Mouse (Mus musculus) forebrain, embryonic 13.5 days (tissue): ENCODE results near the gene Zfp319. TPM values are rescaled to one million over a fixed set of nuclear protein-coding genes. Genes with fewer than 3 reads are reported as not detected.

Experiments
- ATAC-seq: fragments of 200-750 bp; cut with Nextera tagmentation; 2 replicates; pipeline ENCODE4 v1.8.0; 2017
- H3K27ac ChIP-seq: fragments of 300-500 bp; sonication (generic); 2 replicates; pipeline ENCODE4 v1.5.1; 2015; ENCODE audit warnings: inconsistent platforms, mild to moderate bottlenecking, moderate library complexity
- H3K27me3 ChIP-seq: fragments of 300-500 bp; sonication (generic); 2 replicates; pipeline ENCODE4 v1.6.1; 2015; ENCODE audit warnings: mild to moderate bottlenecking, inconsistent platforms
- H3K36me3 ChIP-seq: fragments of 300-500 bp; sonication (generic); 2 replicates; pipeline ENCODE4 v1.6.1; 2015; ENCODE audit warnings: mild to moderate bottlenecking, inconsistent platforms; ENCODE audit not compliant: poor library complexity, severe bottlenecking
- H3K4me1 ChIP-seq: fragments of 300-500 bp; sonication (generic); 2 replicates; pipeline ENCODE4 v1.6.1; 2015; ENCODE audit warnings: inconsistent platforms
- H3K4me2 ChIP-seq: fragments of 300-500 bp; sonication (generic); 2 replicates; pipeline ENCODE4 v1.6.1; 2015; ENCODE audit warnings: inconsistent platforms, mild to moderate bottlenecking, moderate library complexity
- H3K4me3 ChIP-seq: fragments of 300-500 bp; sonication (generic); 2 replicates; pipeline ENCODE4 v1.5.1; 2015; ENCODE audit warnings: mild to moderate bottlenecking, inconsistent platforms
- H3K9ac ChIP-seq: fragments of 300-500 bp; sonication (generic); 2 replicates; pipeline ENCODE4 v1.6.1; 2015; ENCODE audit warnings: mild to moderate bottlenecking, inconsistent platforms
- H3K9me3 ChIP-seq: fragments of 300-500 bp; sonication (generic); replicated peaks from 2 replicates; pipeline ENCODE4 v1.6.1; 2016; ENCODE audit warnings: inconsistent platforms
- WGBS: fragments of 180-500 bp; shearing (Covaris S2); methylation state at CpG from one replicate; pipeline ENCODE4 v1.1.7; 2015; 5-methylcytosine and 5-hydroxymethylcytosine counted together
- polyA plus RNA-seq: library from polyadenylated mRNA; unstranded; fragments of >200 nt; fragmentation: Nextera tagmentation; extraction: Ambion mirVana; gene quantifications from 2 replicates; pipeline ENCODE4 v1.2.1, GENCODE M21; 2015

Zfp319 gene
- polyA plus RNA-seq, 1 experiment from 2014 or later, result 15.3 TPM

DNA sequence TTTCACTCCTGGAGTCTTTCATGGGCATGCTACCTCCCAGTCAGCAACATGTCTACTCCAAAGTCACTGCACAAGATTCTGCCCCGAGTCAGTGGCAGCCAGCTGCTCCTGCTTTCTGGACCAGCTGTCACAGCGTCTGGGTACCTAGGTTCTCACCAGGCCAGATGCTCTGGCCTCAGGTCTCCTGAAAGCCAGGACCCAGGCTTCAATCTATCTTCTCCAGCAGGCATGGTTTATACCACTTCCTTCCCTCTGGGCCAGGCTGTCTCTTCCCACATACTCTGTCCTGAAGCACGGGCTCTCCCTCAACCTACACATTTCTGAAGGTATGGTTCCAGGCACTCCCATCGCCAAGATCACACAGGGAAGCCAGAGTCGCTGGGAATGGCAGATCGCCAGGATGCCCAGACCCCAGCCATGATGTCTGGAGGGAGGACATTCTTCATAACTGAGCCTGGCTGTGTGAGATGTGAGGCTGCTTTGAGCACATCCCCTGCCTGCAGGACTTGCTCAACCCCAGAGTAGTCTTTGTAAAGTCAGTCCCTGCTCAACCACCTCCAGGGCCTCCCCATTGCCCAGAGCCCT is 42.6 kb downstream of the Zfp319 start:
- Histone ChIP-seq H3K9me3 (no peaks in the 10 kb centered on the region), H3K36me3 (no peaks in the 10 kb centered on the region), H3K27ac (no peak overlapping the region), H3K9ac (no peak overlapping the region), H3K4me1 (peaks cover 11% of the 10 kb centered on the region; the same call in 1 of the 2 replicates), H3K4me3 (no peak overlapping the region), H3K27me3 (no peaks in the 10 kb centered on the region), H3K4me2 (no peak overlapping the region)
- ATAC-seq, result no peak
- WGBS, result 75% methylated on average over 6 of the region's 6 CpGs

DNA sequence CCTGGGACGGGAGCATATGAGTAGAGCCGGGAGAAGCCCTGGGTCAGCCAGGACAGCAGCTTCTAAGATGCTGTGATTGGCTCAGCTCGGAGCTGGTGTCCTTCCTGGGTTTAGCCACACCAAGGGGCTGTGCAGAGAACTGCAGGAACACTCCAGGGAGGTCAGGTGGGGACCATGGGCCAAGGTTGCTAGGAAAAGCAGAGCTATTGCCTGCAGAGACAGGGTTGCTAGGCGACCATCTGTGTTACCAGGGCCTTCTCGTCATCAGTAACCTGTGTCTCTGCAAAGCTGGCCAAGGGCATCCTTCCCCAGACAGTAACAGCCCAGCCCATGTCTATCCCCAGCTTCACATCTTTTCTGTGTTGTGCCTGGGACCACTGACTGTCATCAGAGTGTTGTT is 50.3 kb downstream of the Zfp319 start:
- no peak overlapping the region for H3K4me2 ChIP-seq
- no peaks in the 10 kb centered on the region for H3K27me3 ChIP-seq
- no peak overlapping the region for H3K4me3 ChIP-seq
- no peaks in the 10 kb centered on the region for H3K36me3 ChIP-seq
- H3K27ac ChIP-seq, result no peak overlapping the region
- H3K9me3 ChIP-seq, result no peaks in the 10 kb centered on the region; the same call in 1 of the 2 replicates
- H3K4me1 ChIP-seq, result peaks cover 6% of the 10 kb centered on the region; the same call in 1 of the 2 replicates
- no peak overlapping the region for H3K9ac ChIP-seq
- no peak for ATAC-seq
- 52% methylated on average over 5 of the region's 5 CpGs for WGBS

Other genes with a start within 250 kb of the Zfp319 start
- 8.2 and 8.3 TPM in 2 replicates for gene Kifc3, start 129.1 kb downstream of the Zfp319 start, polyA plus RNA-seq
- 0.43 and 0.57 TPM in 2 replicates for gene Cngb1, start 25.4 kb downstream of the Zfp319 start, polyA plus RNA-seq
- gene Tepp, start 21.4 kb downstream of the Zfp319 start, polyA plus RNA-seq, result 0.39 and 1.1 TPM in 2 replicates
- 43.7 and 45.8 TPM in 2 replicates for gene Usb1, start 334 bp upstream of the Zfp319 start, polyA plus RNA-seq
- gene Mmp15, start 20.3 kb upstream of the Zfp319 start, polyA plus RNA-seq, result 10.9 and 11.2 TPM in 2 replicates
- gene Cfap20, start 102.9 kb upstream of the Zfp319 start, polyA plus RNA-seq, result 144 and 148 TPM in 2 replicates
- 11.7 and 12.7 TPM in 2 replicates for gene Csnk2a2, start 158.1 kb upstream of the Zfp319 start, polyA plus RNA-seq
- 1.2 and 1.6 TPM in 2 replicates for gene Ccdc113, start 202.1 kb upstream of the Zfp319 start, polyA plus RNA-seq
- gene Prss54, start 244.4 kb upstream of the Zfp319 start, polyA plus RNA-seq, result not detected in 2 replicates